Mouse (Mus musculus) spleen, postnatal 0 days (tissue): ENCODE data around the gene Zfp212. TPM values are rescaled to one million over a fixed set of nuclear protein-coding genes. Genes with fewer than 3 reads are reported as not detected.

Experiments
- polyA plus RNA-seq: library from polyadenylated mRNA; unstranded; fragments of >200 nt; fragmentation: Nextera tagmentation; extraction: Ambion mirVana; gene quantifications from 2 replicates; pipeline ENCODE4 v1.2.1, GENCODE M21; 2015

Gene Zfp212
- 8.3 and 9.8 TPM in 2 replicates for polyA plus RNA-seq

GRCm38 (mm10) chr6:47920447-47921340 is at the start of gene Zfp212:
Gene Zfp212 (plus strand): TSS chr6:47920476.

GRCm38 (mm10) chr6:47877058-47877457 is 43.2 kb upstream of the Zfp212 start, which contains the start of gene Zfp282:
Gene Zfp282 (plus strand): TSS chr6:47877204.

GRCm38 (mm10) chr6:47953191-47953726 is 33.0 kb downstream of the Zfp212 start, which contains the start of gene Zfp956:
Gene Zfp956 (plus strand): TSS chr6:47953390.

Other genes starting within 250 kb of the Zfp212 start
- 41.3 and 49.8 TPM in 2 replicates for gene Pdia4, start 107.0 kb upstream of the Zfp212 start, polyA plus RNA-seq
- gene Zfp786, start 89.6 kb upstream of the Zfp212 start, polyA plus RNA-seq: 0.73 and 0.96 TPM in 2 replicates
- gene Zfp398, start 84.8 kb upstream of the Zfp212 start, polyA plus RNA-seq: 4.1 and 5.1 TPM in 2 replicates
- 4.8 and 5.4 TPM in 2 replicates for gene Zfp282, start 43.3 kb upstream of the Zfp212 start, polyA plus RNA-seq
- gene Zfp956, start 32.9 kb downstream of the Zfp212 start, polyA plus RNA-seq: 4.3 and 6.8 TPM in 2 replicates
- 3.5 and 3.8 TPM in 2 replicates for gene Zfp777, start 128.4 kb downstream of the Zfp212 start, polyA plus RNA-seq
- 7.3 and 8.9 TPM in 2 replicates for gene Zfp746, start 166.1 kb downstream of the Zfp212 start, polyA plus RNA-seq